Mouse (Mus musculus) forelimb bud, embryonic 11.5 days (tissue): ENCODE measurements around the gene Casp8.
"Not testable (repeated sequence)": the region's sequence is repeated elsewhere in the genome, so short reads cannot be mapped to it uniquely, and the experiment has no call there.

Experiments
- DNase-seq: peaks from one replicate; pipeline ENCODE4 v3.0.0-alpha.2; 2012; ENCODE audit warnings: low read depth, low spot score

The Casp8 gene

GRCm38 (mm10) chr1:58892386-58892785, 97.2 kb downstream of the Casp8 start:
- DNase-seq, result not testable (repeated sequence)
